Mouse (Mus musculus) forelimb bud, embryonic 11.5 days (tissue): ENCODE results near the gene Inpp5f.

Source experiments
- DNase-seq: peaks from one replicate; pipeline ENCODE4 v3.0.0-alpha.2; 2012; ENCODE audit warnings: low read depth, low spot score

Inpp5f gene

GRCm38 (mm10) chr7:128738041-128738440 is 126.9 kb downstream of the Inpp5f start:
- DNase-seq = no peak

- no peak for DNase-seq
Measured at GRCm38 (mm10) chr7:128739116-128739461, 128.0 kb downstream of the Inpp5f start.

GRCm38 (mm10) chr7:128739462-128740277 is 128.5 kb downstream of the Inpp5f start:
- DNase-seq = no peak

- DNase-seq = peak; percentile 95
Measured at GRCm38 (mm10) chr7:128740334-128740733, 129.2 kb downstream of the Inpp5f start, which contains the start of gene Mcmbp. Gene Mcmbp (minus strand): TSS chr7:128740495.

- no peak for DNase-seq
Measured at GRCm38 (mm10) chr7:128743898-128744297, 132.8 kb downstream of the Inpp5f start.

- DNase-seq = peak; percentile 98
Measured at GRCm38 (mm10) chr7:128744684-128745485, 133.8 kb downstream of the Inpp5f start, which contains the start of gene Sec23ip. Gene Sec23ip (plus strand): TSS chr7:128744943.
